ENCODE assay signal across 15 mouse cellular contexts in the genomic region with DNA sequence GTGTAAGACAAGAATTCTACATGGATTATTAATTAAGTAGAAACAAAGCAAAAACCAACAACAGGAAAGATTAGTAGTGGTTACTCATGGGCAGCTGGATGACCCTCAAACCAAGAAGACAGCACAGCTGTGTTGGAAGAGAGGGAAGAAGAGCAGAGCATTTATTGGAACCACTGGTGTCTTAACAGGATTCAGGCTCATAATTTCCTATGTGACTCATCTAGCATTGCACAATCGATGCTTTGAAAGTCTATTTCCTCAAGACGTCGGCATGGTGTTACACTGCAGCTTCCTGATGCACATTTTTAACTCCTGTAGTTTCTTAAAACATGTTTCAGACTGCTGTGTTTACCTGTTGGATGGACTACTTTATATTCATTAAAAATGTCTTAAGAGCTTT.
DNase-seq lines count a peak whose midpoint lies in the region; ATAC-seq and TF ChIP-seq lines count a peak whose summit lies in the region.
"Had no signal": no experiment of that assay in that cellular context is flagged by ENCODE, and none has a peak within 500 bp of the region (broad histone marks: within the 10 kb centered on the region; RNA-seq: fewer than 3 reads in every experiment).

No protein-coding gene starts in this region.

- peaks cover 10% of the 10 kb centered on the region for H3K4me1 ChIP-seq in heart, embryonic 10.5 days
- H3K4me1 ChIP-seq in lung, embryonic 14.5 days (ENCODE audit: insufficient read depth): no peaks in the 10 kb centered on the region
- H3K4me1 ChIP-seq: hindbrain, embryonic 12.5 days; kidney, embryonic 15.5 days had no signal

- no peaks in the 10 kb centered on the region for H3K36me3 ChIP-seq in heart, embryonic 10.5 days
- no peaks in the 10 kb centered on the region for H3K36me3 ChIP-seq in lung, embryonic 14.5 days (ENCODE audit: insufficient read depth)
- H3K36me3 ChIP-seq: hindbrain, embryonic 12.5 days; kidney, embryonic 15.5 days had no signal

- no peak overlapping the region for H3K4me2 ChIP-seq in lung, embryonic 14.5 days
- H3K4me2 ChIP-seq: hindbrain, embryonic 12.5 days; kidney, embryonic 15.5 days had no signal

- no peak for ATAC-seq in lung, embryonic 14.5 days (ENCODE audit: insufficient read depth)
- peak; percentile 97 for ATAC-seq in megakaryocyte, adult 5-6 weeks (ENCODE audit: poor library complexity, severe bottlenecking)

- 75% methylated on average over 3 of the region's 3 CpGs for WGBS in heart, embryonic 10.5 days
- WGBS in lung, embryonic 14.5 days: 56% methylated on average over 3 of the region's 3 CpGs

- H3K4me3 ChIP-seq in heart, embryonic 10.5 days: no peak overlapping the region
- no peak overlapping the region for H3K4me3 ChIP-seq in lung, embryonic 14.5 days (ENCODE audit: low read depth, low read length)
- H3K4me3 ChIP-seq: hindbrain, embryonic 12.5 days; kidney, embryonic 15.5 days had no signal

- no peaks in the 10 kb centered on the region for H3K27me3 ChIP-seq in heart, embryonic 10.5 days (ENCODE audit: insufficient read depth, poor library complexity, severe bottlenecking)
- H3K27me3 ChIP-seq in lung, embryonic 14.5 days (ENCODE audit: insufficient read depth, low read length): no peaks in the 10 kb centered on the region
- H3K27me3 ChIP-seq: hindbrain, embryonic 12.5 days; kidney, embryonic 15.5 days had no signal

- H3K9ac ChIP-seq in lung, embryonic 14.5 days: no peak overlapping the region
- H3K9ac ChIP-seq: hindbrain, embryonic 12.5 days; kidney, embryonic 15.5 days had no signal

- DNase-seq in heart, adult 8-10 months (ENCODE audit: low spot score): peak; percentile 81
- DNase-seq in heart, embryonic 10.5 days (ENCODE audit: low spot score): no peak
- DNase-seq in lung, embryonic 14.5 days: peak; percentile 57
- DNase-seq in lung, postnatal 4 days: no peak
- DNase-seq in adipocyte (ENCODE audit: low spot score): peak; percentile 15
- DNase-seq in right cerebral cortex, postnatal 4 days: no peak
- DNase-seq in spleen, postnatal 36 days (ENCODE audit: low spot score in 2 of 2): no peak
- DNase-seq: adrenal gland, postnatal 36 days; cerebellum, adult 2 months; left cerebral cortex, postnatal 4 days; thymus, adult 18-20 months had no signal

- TF ChIP-seq CTCF in lung, embryonic 14.5 days (IDR thresholded peaks at IDR 0.05; ENCODE audit: low read depth): no peak

- H3K9me3 ChIP-seq in heart, embryonic 10.5 days: no peaks in the 10 kb centered on the region
- no peaks in the 10 kb centered on the region for H3K9me3 ChIP-seq in lung, embryonic 14.5 days (ENCODE audit: low read depth, low read length)
- H3K9me3 ChIP-seq: hindbrain, embryonic 12.5 days; kidney, embryonic 15.5 days had no signal

- no peak overlapping the region for H3K27ac ChIP-seq in heart, embryonic 10.5 days
- H3K27ac ChIP-seq in lung, embryonic 14.5 days (ENCODE audit: low read depth): no peak overlapping the region
- H3K27ac ChIP-seq: hindbrain, embryonic 12.5 days; kidney, embryonic 15.5 days; macrophage had no signal

Comparison
In these comparisons a context has a peak if more than half of its experiments do, and no peak if none do; other contexts are left out.
1. DNase-seq: peak in heart, adult 8-10 months (single experiment), lung, embryonic 14.5 days (single experiment) and adipocyte (single experiment); none in heart, embryonic 10.5 days (single experiment), lung, postnatal 4 days (0 of 2), right cerebral cortex, postnatal 4 days (single experiment) and spleen, postnatal 36 days (0 of 2).